Mouse (Mus musculus): ENCODE data around the gene Atg2a.

Gene Atg2a

GRCm38 (mm10) chr19:6247526-6248300 lies 6.2 kb downstream of the Atg2a start:
- DNase-seq (ENCODE audit: low read depth, low spot score), result no peak

- DNase-seq (ENCODE audit: low read depth, low spot score), result no peak
Measured at GRCm38 (mm10) chr19:6253021-6253420, 11.6 kb downstream of the Atg2a start.

- DNase-seq (ENCODE audit: low read depth, low spot score), result no peak
Measured at GRCm38 (mm10) chr19:6260428-6260827, 19.0 kb downstream of the Atg2a start.

- no peak for DNase-seq (ENCODE audit: low read depth, low spot score)
Measured at GRCm38 (mm10) chr19:6260946-6261345, 19.5 kb downstream of the Atg2a start.

- no peak for DNase-seq (ENCODE audit: low read depth, low spot score)
Measured at GRCm38 (mm10) chr19:6261379-6261778, 19.9 kb downstream of the Atg2a start.

- no peak for DNase-seq (ENCODE audit: low read depth, low spot score)
Measured at GRCm38 (mm10) chr19:6262222-6262621, 20.8 kb downstream of the Atg2a start.

- DNase-seq (ENCODE audit: low read depth, low spot score), result no peak
Measured at GRCm38 (mm10) chr19:6262839-6263433, 21.5 kb downstream of the Atg2a start.

GRCm38 (mm10) chr19:6264200-6264599 lies 22.7 kb downstream of the Atg2a start:
- DNase-seq (ENCODE audit: low read depth, low spot score), result no peak

- no peak for DNase-seq (ENCODE audit: low read depth, low spot score)
Measured at GRCm38 (mm10) chr19:6264945-6265344, 23.5 kb downstream of the Atg2a start.

GRCm38 (mm10) chr19:6265727-6266182 lies 24.3 kb downstream of the Atg2a start:
- no peak for DNase-seq (ENCODE audit: low read depth, low spot score)

- no peak for DNase-seq (ENCODE audit: low read depth, low spot score)
Measured at GRCm38 (mm10) chr19:6267306-6268169, 26.1 kb downstream of the Atg2a start.

GRCm38 (mm10) chr19:6268170-6268528 lies 26.7 kb downstream of the Atg2a start:
- DNase-seq (ENCODE audit: low read depth, low spot score), result peak; percentile 58

GRCm38 (mm10) chr19:6268670-6269132 lies 27.2 kb downstream of the Atg2a start:
- no peak for DNase-seq (ENCODE audit: low read depth, low spot score)

GRCm38 (mm10) chr19:6269798-6270475 lies 28.5 kb downstream of the Atg2a start:
- no peak for DNase-seq (ENCODE audit: low read depth, low spot score)

GRCm38 (mm10) chr19:6270661-6271060 lies 29.2 kb downstream of the Atg2a start:
- DNase-seq (ENCODE audit: low read depth, low spot score), result no peak

GRCm38 (mm10) chr19:6271206-6271605 lies 29.7 kb downstream of the Atg2a start:
- no peak for DNase-seq (ENCODE audit: low read depth, low spot score)

- DNase-seq (ENCODE audit: low read depth, low spot score), result no peak
Measured at GRCm38 (mm10) chr19:6272053-6272452, 30.6 kb downstream of the Atg2a start.

GRCm38 (mm10) chr19:6272738-6273137 lies 31.3 kb downstream of the Atg2a start:
- DNase-seq (ENCODE audit: low read depth, low spot score), result peak; percentile 62

- no peak for DNase-seq (ENCODE audit: low read depth, low spot score)
Measured at GRCm38 (mm10) chr19:6273592-6273991, 32.1 kb downstream of the Atg2a start.

GRCm38 (mm10) chr19:6273998-6274608 lies 32.6 kb downstream of the Atg2a start:
- DNase-seq (ENCODE audit: low read depth, low spot score), result no peak

- no peak for DNase-seq (ENCODE audit: low read depth, low spot score)
Measured at GRCm38 (mm10) chr19:6275740-6276389, 34.4 kb downstream of the Atg2a start.

Measured in telencephalon, adult 2 months (tissue).